Mouse (Mus musculus) lung, postnatal 0 days (tissue): ENCODE results near the gene Atp5mpl. TPM values are rescaled to one million over a fixed set of nuclear protein-coding genes. Genes with fewer than 3 reads are reported as not detected.

Experiments
- ATAC-seq: fragments of 200-750 bp; cut with Nextera tagmentation; 2 replicates; pipeline ENCODE4 v1.8.0; 2017; ENCODE audit warnings: moderate library complexity
- DNase-seq: peaks from one replicate; pipeline ENCODE4 v3.0.0-alpha.2; 2016; ENCODE audit warnings: low spot score
- H3K27ac ChIP-seq: fragments of 300-500 bp; sonication (generic); 2 replicates; pipeline ENCODE4 v1.5.1; 2014; ENCODE audit warnings: antibody characterized with exemption, mild to moderate bottlenecking, low read length, mixed read lengths
- H3K27me3 ChIP-seq: fragments of 300-500 bp; sonication (generic); replicated peaks from 2 replicates; pipeline ENCODE4 v1.6.1; 2014; ENCODE audit warnings: low read length, mixed read lengths; ENCODE audit not compliant: insufficient read depth
- H3K36me3 ChIP-seq: fragments of 300-500 bp; sonication (generic); 2 replicates; pipeline ENCODE4 v1.6.1; 2014; ENCODE audit warnings: low read length, mixed read lengths; ENCODE audit not compliant: insufficient read depth
- H3K4me1 ChIP-seq: fragments of 300-500 bp; sonication (generic); 2 replicates; pipeline ENCODE4 v1.6.1; 2014; ENCODE audit warnings: antibody characterized with exemption, low read depth, low read length, mixed read lengths; ENCODE audit not compliant: insufficient read depth
- H3K4me2 ChIP-seq: fragments of 300-500 bp; sonication (generic); replicated peaks from 2 replicates; pipeline ENCODE4 v1.6.1; 2014; ENCODE audit warnings: low read depth, mild to moderate bottlenecking, low read length, moderate library complexity, mixed read lengths
- H3K4me3 ChIP-seq: fragments of 300-500 bp; sonication (generic); 2 replicates; pipeline ENCODE4 v1.5.1; 2014; ENCODE audit warnings: low read depth, low read length
- H3K9ac ChIP-seq: fragments of 300-500 bp; sonication (generic); replicated peaks from 2 replicates; pipeline ENCODE4 v1.6.1; 2014; ENCODE audit warnings: low read depth, mild to moderate bottlenecking
- H3K9me3 ChIP-seq: fragments of 300-500 bp; sonication (generic); 2 replicates; pipeline ENCODE4 v1.6.1; 2016; ENCODE audit warnings: low read length, mixed read lengths
- CTCF ChIP-seq: IDR thresholded peaks from 2 replicates; pipeline ENCODE4 v1.5.1; 2016; ENCODE audit warnings: antibody characterized with exemption, mild to moderate bottlenecking
- EP300 ChIP-seq: IDR thresholded peaks from 2 replicates; pipeline ENCODE4 v1.6.1; 2016; ENCODE audit warnings: antibody characterized with exemption, mild to moderate bottlenecking, control low read depth
- whole genome bisulfite sequencing: fragments of 180-500 bp; shearing (Covaris S2); extraction: QIAGEN DNeasy Blood & Tissue Kit; methylation state at CpG from one replicate; pipeline ENCODE4 v1.1.7; 2014; 5-methylcytosine and 5-hydroxymethylcytosine counted together
- polyA plus RNA-seq: library from polyadenylated mRNA; unstranded; fragments of >200 nt; fragmentation: Nextera tagmentation; extraction: Ambion mirVana; gene quantifications from 2 replicates; pipeline ENCODE4 v1.2.1, GENCODE M21; 2015

Atp5mpl gene
- 400 and 463 TPM in 2 replicates for polyA plus RNA-seq

- Histone ChIP-seq H3K4me3 (peak within 1 kb of the TSS; percentile 93), H3K27me3 (no peaks in the 10 kb centered on the region), H3K4me1 (peaks cover 10% of the 10 kb centered on the region), H3K9ac (peak within 1 kb of the TSS; percentile 89), H3K9me3 (no peaks in the 10 kb centered on the region), H3K36me3 (peaks cover 6% of the 10 kb centered on the region; the same call in 1 of the 2 replicates), H3K27ac (peak within 1 kb of the TSS; percentile 64; the same call in 1 of the 2 replicates), H3K4me2 (peak within 1 kb of the TSS; percentile 72)
- WGBS, result under 1% methylated on average over 37 of the region's 37 CpGs
- peak; percentile 96 for TF ChIP-seq CTCF
- TF ChIP-seq EP300, result no peak
- ATAC-seq (peak; percentile 96), DNase-seq (peak; percentile 96)
These were observed at the start of gene Atp5mpl for GRCm38 (mm10) chr12:111966683-111967173. TSS of gene Atp5mpl (minus strand) at chr12:111966977.

- ATAC-seq (no peak), DNase-seq (no peak)
- H3K27me3 ChIP-seq, result no peaks in the 10 kb centered on the region
- TF ChIP-seq CTCF (no peak), EP300 (no peak)
- H3K27ac ChIP-seq, result no peak overlapping the region
- 77% methylated on average over 4 of the region's 4 CpGs for WGBS
- no peak overlapping the region for H3K9ac ChIP-seq
- H3K4me2 ChIP-seq, result no peak overlapping the region
- H3K4me1 ChIP-seq, result no peaks in the 10 kb centered on the region
- no peaks in the 10 kb centered on the region for H3K36me3 ChIP-seq
- H3K9me3 ChIP-seq, result no peaks in the 10 kb centered on the region
- no peak overlapping the region for H3K4me3 ChIP-seq
These were observed 49.6 kb upstream of the Atp5mpl start for GRCm38 (mm10) chr12:112016346-112016745.

GRCm38 (mm10) chr12:112013271-112013801 is 46.6 kb upstream of the Atp5mpl start:
- TF ChIP-seq EP300 (no peak), CTCF (no peak)
- Histone ChIP-seq H3K36me3 (no peaks in the 10 kb centered on the region), H3K9ac (no peak overlapping the region), H3K4me3 (no peak overlapping the region), H3K4me2 (no peak overlapping the region), H3K9me3 (no peaks in the 10 kb centered on the region), H3K27ac (no peak overlapping the region), H3K4me1 (no peaks in the 10 kb centered on the region), H3K27me3 (no peaks in the 10 kb centered on the region)
- DNase-seq (no peak), ATAC-seq (no peak)
- 42% methylated on average over 14 of the region's 14 CpGs for WGBS

GRCm38 (mm10) chr12:112012511-112013270 is 45.9 kb upstream of the Atp5mpl start:
- no peak for TF ChIP-seq CTCF
- TF ChIP-seq EP300, result no peak
- no peaks in the 10 kb centered on the region for H3K36me3 ChIP-seq
- DNase-seq (no peak), ATAC-seq (no peak)
- H3K27ac ChIP-seq, result no peak overlapping the region
- no peaks in the 10 kb centered on the region for H3K9me3 ChIP-seq
- no peak overlapping the region for H3K4me3 ChIP-seq
- no peaks in the 10 kb centered on the region for H3K4me1 ChIP-seq
- no peak overlapping the region for H3K4me2 ChIP-seq
- no peak overlapping the region for H3K9ac ChIP-seq
- no peaks in the 10 kb centered on the region for H3K27me3 ChIP-seq
- 38% methylated on average over 12 of the region's 12 CpGs for WGBS

- 21% methylated on average over 8 of the region's 8 CpGs for WGBS
- H3K9ac ChIP-seq, result no peak overlapping the region
These were observed 34.4 kb upstream of the Atp5mpl start for GRCm38 (mm10) chr12:112001223-112001622.

GRCm38 (mm10) chr12:111999735-112000134 is 33.0 kb upstream of the Atp5mpl start:
- no peak overlapping the region for H3K9ac ChIP-seq
- H3K36me3 ChIP-seq, result no peaks in the 10 kb centered on the region
- no peak overlapping the region for H3K27ac ChIP-seq
- 85% methylated on average over 7 of the region's 7 CpGs for WGBS
- DNase-seq (no peak), ATAC-seq (no peak)
- no peak overlapping the region for H3K4me2 ChIP-seq
- H3K4me1 ChIP-seq, result no peaks in the 10 kb centered on the region
- no peaks in the 10 kb centered on the region for H3K27me3 ChIP-seq
- no peak for TF ChIP-seq EP300
- no peak for TF ChIP-seq CTCF
- H3K9me3 ChIP-seq, result no peaks in the 10 kb centered on the region
- H3K4me3 ChIP-seq, result no peak overlapping the region

More at GRCm38 (mm10) chr12:112001223-112001622, 34.4 kb upstream of the Atp5mpl start:
- DNase-seq (peak; percentile 70), ATAC-seq (no peak)
- H3K4me2 ChIP-seq, result no peak overlapping the region
- H3K27ac ChIP-seq, result no peak overlapping the region
- H3K4me3 ChIP-seq, result no peak overlapping the region
- H3K27me3 ChIP-seq, result no peaks in the 10 kb centered on the region
- H3K36me3 ChIP-seq, result no peaks in the 10 kb centered on the region
- no peak for TF ChIP-seq EP300
- peak; percentile 81 for TF ChIP-seq CTCF
- H3K4me1 ChIP-seq, result no peaks in the 10 kb centered on the region
- no peaks in the 10 kb centered on the region for H3K9me3 ChIP-seq
